Mouse (Mus musculus) splenic B cell, adult 2 months (primary cell): Measurements from ENCODE around the gene Etv3.
"Not testable (repeated sequence)": the region's sequence is repeated elsewhere in the genome, so short reads cannot be mapped to it uniquely, and the experiment has no call there.

Experiments
- DNase-seq: peaks from one replicate; pipeline ENCODE4 v3.0.0-alpha.2; 2011; ENCODE audit warnings: low read depth, low spot score
- H3K27me3 ChIP-seq: 2 replicates; pipeline ENCODE4 v1.6.1; 2012; ENCODE audit warnings: mild to moderate bottlenecking, low read length, moderate library complexity, mixed read lengths; ENCODE audit not compliant: control insufficient read depth, poor library complexity, insufficient read depth, severe bottlenecking
- H3K36me3 ChIP-seq: 2 replicates; pipeline ENCODE4 v1.6.1; 2012; ENCODE audit warnings: mild to moderate bottlenecking, low read length, moderate library complexity, mixed read lengths; ENCODE audit not compliant: control insufficient read depth, poor library complexity, insufficient read depth, severe bottlenecking

Gene Etv3

DNA sequence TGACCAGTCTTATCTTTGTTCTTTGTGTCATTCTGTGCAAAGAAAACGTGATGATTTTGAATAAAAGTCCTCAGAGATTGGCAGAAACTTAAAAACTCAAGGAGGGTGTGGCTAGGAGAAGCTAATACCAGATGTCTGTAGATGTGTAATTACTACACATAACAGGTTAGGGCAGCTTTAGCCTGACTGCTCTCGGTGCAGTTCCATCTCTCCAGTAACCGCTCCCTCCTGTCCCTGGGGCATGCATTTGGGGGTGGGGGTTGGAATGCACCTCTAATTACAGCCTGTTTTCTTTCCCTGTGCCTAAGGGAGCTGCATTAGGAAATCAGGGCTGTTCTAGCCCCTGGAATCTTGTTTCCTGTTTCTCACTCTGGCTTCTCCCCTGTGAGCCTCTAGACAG is 5.0 kb downstream of the Etv3 start:
- Histone ChIP-seq H3K27me3 (no peaks in the 10 kb centered on the region), H3K36me3 (peaks cover 19% of the 10 kb centered on the region)
- no peak for DNase-seq

DNA sequence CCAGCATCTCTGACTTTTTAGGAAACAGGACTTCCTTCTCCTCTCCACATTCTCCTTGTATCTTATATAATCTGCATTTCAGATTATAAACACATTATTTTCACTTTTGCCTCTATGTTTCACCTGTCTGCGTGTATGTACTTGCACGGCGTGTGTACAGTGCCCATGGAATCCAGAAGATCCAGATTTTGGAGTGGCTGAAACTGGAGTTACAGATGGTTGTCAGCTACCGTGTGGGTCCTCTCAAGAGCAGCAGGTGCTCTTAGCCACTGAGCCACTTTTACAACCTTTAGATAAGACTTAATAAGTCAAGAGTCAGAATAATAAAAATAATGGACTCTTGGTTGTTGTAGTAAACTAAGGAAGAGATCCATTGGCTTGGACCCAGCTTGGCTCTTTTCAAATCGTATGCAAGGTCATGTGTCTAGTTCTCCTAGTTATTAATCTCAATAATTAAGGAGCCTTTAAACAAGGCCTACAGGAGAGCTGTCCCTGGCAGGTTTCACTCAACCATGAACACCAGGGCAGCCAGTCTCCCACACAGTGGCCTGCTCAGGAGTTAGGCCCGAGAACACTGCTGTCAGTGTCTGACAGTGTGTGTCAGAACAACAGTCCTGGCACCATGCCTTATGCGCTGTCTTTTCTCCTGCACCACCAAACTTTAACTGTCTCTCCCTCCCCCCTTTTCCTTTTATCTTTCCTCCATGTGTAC is 8.6 kb downstream of the Etv3 start:
- H3K27me3 ChIP-seq: no peaks in the 10 kb centered on the region
- peaks cover 24% of the 10 kb centered on the region for H3K36me3 ChIP-seq
- no peak for DNase-seq

DNA sequence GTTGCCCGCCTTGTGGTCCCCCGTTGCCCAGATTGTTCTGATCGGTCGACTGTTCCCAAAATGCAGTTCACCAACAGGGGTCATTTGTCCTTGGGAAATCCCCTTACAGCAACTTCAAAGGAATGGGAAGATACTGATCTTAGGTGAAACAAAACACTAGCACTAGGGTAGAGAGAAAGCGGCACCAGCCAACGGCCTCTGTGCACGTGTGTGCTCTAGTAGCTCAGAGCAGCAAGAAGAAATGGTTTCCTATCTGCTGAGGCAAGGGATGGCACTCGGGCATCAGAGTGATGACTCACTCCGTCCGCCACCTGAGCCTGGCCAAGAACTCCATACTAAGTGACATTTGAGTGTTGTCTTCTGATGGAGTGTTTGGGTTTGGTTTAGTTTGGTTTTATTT is 12.8 kb downstream of the Etv3 start:
- H3K36me3 ChIP-seq: peaks cover 20% of the 10 kb centered on the region
- DNase-seq: no peak
- no peaks in the 10 kb centered on the region for H3K27me3 ChIP-seq

DNA sequence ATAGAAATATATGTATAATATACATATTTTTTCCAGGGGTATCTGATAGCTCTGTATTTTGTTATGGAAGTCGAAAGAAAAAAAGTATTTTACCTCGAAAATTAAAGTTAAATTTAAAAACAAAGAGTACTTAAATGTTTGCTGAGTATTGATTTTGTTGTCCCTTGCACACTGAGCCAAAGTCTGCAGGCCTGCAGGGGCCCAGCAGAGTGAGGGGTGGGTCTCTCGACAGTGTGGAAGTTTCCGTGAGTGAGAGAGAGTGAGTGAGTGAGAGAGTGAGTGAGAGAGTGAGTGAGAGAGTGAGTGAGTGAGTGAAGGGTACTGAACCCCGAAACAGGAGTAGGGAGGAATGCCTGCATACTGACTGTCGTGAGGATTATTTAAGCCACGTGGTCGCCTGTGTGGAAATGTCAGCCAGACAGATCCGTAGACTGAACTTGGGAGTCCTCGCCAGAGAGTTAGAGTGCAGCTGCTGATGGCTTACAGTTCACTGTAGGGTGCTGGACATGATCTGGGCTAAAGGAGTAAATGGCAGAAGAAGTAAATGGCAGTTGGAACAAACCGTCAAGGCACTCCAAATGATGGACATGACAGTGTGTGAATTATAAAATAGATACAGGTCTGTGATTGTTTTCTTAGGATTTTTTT is 14.9 kb downstream of the Etv3 start:
- peaks cover 17% of the 10 kb centered on the region for H3K36me3 ChIP-seq
- DNase-seq: no peak
- H3K27me3 ChIP-seq: no peaks in the 10 kb centered on the region

DNA sequence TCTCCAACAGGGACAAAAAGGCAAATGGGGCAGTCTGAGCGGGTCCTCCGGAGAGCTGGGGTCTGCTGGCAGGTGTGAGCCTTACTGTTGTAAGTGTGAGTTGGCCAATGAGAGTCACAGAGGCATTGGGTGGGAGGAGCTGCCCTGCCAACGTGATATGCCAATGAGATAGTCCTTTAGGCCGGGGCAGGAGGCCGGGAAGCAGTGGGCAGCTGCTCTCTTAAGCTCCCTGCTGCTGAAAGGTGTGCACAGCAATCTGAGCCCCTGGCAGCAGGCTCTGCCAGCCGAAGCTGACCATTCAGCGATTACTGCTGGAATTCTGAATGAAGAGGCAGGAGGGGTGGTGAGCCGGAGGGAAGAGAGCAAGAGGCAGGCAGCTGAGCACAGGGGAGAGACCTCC is 15.5 kb downstream of the Etv3 start:
- peaks cover 15% of the 10 kb centered on the region for H3K36me3 ChIP-seq

DNA sequence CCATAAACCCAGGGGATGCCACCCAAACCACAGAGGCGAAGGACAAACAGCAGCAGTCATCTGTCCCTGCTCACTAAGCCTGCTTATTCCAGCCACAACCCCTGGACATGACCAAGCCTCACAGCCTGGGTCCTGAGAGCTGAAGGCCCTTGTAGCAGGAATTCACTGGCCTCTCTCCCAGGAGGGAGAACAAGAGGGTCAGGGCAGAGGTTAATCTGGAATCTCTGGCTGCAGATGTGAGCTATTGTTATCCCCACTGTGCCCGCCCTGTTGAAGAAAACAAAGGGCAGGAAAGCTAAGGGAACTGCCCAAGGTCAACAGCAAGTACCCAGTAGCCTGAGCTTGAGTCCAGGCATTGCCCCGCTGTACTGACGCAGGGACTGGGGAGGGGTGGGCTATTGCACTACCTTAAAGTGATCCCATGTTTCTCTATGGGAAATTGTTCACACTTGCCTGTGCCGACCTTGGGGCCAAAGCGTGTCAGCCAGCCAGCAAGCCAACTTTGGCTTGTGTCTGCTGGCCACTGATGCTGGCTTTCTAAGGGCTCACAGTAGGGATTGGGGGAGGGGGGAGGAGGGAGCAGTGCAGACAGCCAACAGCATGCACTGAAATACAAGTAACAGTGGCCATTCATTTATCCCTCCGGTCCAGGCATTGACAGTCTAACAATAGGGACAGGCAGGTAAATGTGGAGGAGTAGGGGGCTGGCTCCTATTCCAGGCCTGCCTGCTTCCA is 17.4 kb downstream of the Etv3 start:
- DNase-seq: no peak
- H3K27me3 ChIP-seq: no peaks in the 10 kb centered on the region

More for the DNA sequence above, 15.5 kb downstream of the Etv3 start:
- H3K27me3 ChIP-seq: no peaks in the 10 kb centered on the region
- no peak for DNase-seq

DNA sequence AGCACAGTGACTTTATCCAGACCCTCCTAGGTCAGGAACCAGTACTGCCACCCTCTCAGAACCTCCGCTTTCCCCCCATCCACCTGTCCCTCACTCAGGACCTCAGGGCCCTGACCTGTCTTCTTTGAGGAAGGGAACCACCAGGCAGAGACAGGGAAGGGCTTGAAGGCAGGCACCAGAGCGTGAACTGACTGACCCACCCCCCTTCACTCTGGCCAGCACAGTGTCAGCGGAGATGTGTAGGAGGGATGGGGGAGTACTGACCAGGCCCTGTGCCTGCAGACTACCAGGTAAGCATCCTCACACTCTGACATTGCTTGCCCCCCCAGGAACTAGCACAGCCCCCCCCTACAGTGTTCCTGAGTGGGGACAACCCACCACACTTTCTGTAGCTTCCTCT is 20.3 kb downstream of the Etv3 start:
- Histone ChIP-seq H3K36me3 (no peaks in the 10 kb centered on the region), H3K27me3 (no peaks in the 10 kb centered on the region)
- DNase-seq: no peak

More for the DNA sequence above, 17.4 kb downstream of the Etv3 start:
- no peaks in the 10 kb centered on the region; the same call in none of the 2 replicates for H3K36me3 ChIP-seq

DNA sequence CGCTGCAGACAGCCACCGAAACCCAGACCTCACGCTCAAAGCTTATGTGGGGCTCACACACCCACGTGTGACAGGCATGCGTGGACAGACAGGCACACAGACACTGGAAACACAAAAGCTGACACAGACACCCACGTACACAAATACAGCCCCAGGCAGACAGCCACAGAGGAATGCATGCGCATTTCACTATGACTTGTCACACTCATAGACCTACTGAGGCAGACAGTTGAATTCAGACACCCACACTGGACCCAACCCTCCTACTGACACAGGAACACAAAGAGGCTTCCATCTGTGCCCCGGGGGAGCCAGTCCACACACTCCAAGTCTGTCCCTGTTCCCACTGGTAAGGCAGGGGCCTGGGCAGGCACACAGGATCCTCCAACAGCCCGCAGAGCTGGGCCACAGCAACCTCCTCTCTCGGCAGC is 21.1 kb downstream of the Etv3 start:
- no peak for DNase-seq
- Histone ChIP-seq H3K27me3 (no peaks in the 10 kb centered on the region), H3K36me3 (no peaks in the 10 kb centered on the region)

DNA sequence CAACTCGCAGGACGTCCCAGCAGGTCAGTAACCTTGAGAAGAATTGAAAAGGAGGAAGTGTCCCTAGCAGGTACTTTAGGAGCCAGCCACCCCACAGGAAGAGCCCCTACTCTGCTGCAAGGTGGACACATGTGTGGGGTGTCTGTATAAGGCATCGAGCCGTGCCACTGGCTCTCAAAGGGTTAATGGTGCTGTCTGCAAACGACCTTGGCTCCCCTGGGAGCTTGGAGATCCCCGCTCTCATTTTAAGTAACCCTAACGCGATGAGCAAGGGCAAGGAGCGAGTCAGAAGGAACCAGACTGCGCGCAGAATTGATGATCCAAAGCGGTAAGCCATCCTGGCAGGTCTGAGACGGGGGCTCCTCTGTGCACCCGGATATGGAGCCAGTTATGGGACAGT is 24.7 kb downstream of the Etv3 start:
- H3K27me3 ChIP-seq: no peaks in the 10 kb centered on the region
- peak; percentile 46 for DNase-seq
- H3K36me3 ChIP-seq: no peaks in the 10 kb centered on the region

DNA sequence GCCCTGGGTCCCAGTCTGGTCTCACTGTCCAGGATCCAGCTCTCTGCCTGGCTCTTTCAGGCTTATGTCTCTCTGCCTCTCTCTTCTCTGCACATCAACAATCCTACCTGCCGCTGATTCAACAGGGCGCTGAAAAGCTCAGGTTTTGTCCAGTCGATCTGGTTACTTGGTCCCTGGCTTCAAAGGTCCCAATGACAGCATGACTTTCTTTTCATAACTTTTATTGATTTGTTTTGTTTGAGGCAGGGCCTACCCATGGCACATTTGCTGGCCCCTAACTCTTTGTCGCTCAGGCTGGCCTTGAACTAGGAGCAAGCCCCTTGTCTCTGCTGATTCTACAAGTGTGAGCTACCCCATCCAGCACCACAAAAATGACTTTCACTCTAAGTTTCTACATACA is 27.1 kb downstream of the Etv3 start:
- H3K36me3 ChIP-seq: no peaks in the 10 kb centered on the region
- DNase-seq: no peak
- H3K27me3 ChIP-seq: no peaks in the 10 kb centered on the region

DNA sequence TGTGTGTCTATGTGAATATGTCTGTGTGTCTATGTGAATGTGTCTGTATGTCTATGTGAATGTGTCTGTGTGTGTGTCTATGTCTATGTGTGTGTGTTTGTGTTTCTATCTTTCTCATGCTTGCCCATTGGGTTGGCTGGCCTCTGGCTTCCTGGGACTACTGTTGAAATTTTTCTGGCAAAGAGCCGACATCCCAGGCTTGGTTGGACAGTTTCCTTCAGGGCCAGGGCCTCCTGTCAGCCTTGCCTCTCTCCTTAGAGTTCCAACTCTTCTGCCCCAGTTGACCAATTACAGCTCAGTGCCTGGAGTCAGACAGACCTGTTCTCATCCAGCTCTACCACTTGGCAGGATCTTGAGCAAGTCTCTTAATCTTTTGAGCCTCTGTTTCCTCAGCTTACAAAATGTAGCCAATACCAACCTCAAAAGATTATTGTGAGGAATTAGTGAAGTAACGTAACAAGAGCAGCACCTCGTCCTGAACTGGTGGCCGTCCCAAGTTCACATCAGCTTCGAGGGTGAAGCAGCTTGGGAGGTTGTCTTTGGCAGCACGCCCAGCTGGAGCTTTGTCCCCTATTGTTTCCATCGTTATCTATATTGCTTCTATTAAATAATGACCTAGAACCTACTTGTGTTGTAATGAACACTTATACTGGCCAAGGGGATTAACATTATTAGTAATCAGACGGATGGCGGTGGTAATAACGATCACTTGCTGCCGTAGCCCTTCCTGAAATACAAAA is 28.2 kb downstream of the Etv3 start:
- no peak for DNase-seq
- Histone ChIP-seq H3K27me3 (no peaks in the 10 kb centered on the region), H3K36me3 (no peaks in the 10 kb centered on the region)

DNA sequence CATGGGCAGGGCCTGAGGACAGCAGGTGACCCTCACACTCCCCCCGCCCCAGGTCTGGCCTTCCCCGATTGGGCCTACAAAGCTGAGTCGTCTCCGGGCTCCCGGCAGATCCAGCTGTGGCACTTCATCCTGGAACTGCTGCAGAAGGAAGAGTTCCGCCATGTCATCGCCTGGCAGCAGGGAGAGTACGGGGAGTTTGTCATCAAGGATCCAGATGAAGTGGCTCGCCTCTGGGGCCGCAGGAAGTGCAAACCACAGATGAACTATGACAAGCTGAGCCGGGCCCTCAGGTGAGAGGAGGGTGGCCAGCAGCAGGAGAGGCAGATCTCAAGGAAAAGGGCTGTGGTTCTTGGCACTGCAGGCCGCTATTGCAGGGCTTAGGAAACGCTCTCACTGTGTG is 29.7 kb downstream of the Etv3 start:
- not testable (repeated sequence) for H3K36me3 ChIP-seq, H3K27me3 ChIP-seq, DNase-seq

DNA sequence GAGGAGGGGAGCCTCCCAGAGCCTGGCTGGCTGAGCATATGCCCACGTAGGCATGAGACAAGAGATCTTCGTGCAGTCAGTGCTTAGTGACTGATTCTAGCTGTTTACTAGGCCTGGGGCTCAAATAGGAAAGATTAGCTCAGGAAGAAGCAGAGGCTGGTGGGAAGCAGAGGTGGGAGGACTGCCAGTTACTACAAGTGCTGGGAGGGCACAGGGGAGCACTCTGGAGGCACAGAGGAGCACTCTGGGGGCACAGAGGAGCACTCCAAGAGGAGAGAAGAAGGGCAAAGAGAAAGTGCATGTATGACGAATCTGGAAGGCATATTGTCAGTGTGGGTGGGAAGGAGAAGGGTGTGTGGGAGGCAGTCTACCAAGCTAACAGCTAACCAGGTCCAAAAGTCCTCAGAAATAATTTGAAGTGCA is 30.9 kb downstream of the Etv3 start:
- no peaks in the 10 kb centered on the region for H3K36me3 ChIP-seq
- DNase-seq: no peak
- H3K27me3 ChIP-seq: no peaks in the 10 kb centered on the region

DNA sequence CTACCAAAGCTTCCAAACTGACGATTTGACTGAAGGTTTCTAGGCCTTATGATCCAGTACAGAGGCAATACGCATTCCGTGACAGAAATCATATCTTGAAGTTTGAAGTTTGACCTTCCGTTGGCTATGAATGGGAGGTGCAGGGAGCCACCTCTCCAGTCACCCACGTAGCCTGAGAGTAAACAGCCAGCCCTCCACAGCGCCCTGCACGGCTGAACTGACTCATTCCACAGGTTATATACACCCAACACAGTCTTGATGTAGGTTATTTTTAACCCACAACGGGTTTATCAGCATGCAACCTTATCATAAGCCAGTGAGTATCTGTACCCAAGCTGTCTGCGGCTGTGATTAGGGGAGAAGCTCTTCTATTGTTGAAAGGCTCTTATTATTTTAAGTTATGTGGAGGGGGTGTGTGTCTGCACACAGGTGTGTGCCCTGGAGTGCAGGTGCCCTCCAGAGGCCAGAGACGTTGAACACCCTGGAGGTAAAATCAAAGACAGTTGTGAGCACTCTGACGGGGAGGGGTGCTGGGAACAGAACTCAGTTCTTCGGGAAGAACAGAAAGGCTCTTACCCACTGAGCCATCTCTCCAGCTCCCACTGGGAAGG is 31.6 kb downstream of the Etv3 start:
- Histone ChIP-seq H3K36me3 (no peaks in the 10 kb centered on the region), H3K27me3 (no peaks in the 10 kb centered on the region)
- DNase-seq: no peak
